Mouse (Mus musculus) embryonic facial prominence, embryonic 14.5 days (tissue): ENCODE data around the gene Ptpn18. TPM values are rescaled to one million over a fixed set of nuclear protein-coding genes. Genes with fewer than 3 reads are reported as not detected.

ENCODE experiments used
- microRNA-seq: library from miRNA; unstranded; fragments of <30 nt; microRNA quantifications from one replicate; pipeline ENCODE4, GENCODE M21; 2016; ENCODE audit warnings: borderline number of aligned reads
- polyA plus RNA-seq: library from polyadenylated mRNA; unstranded; fragments of >200 nt; fragmentation: Nextera tagmentation; extraction: Ambion mirVana; gene quantifications from 2 replicates; pipeline ENCODE4 v1.2.1, GENCODE M21; 2014

Gene Ptpn18
- polyA plus RNA-seq, 1 experiment from 2014 or later, result 19.4 TPM

Small RNA genes within 50 kb of the gene (microRNA-seq; reads per million reads assigned to microRNA genes)
- gene Mir5103, result 1.00 reads per million

Other genes with a start within 250 kb of the Ptpn18 start
- gene Ccdc115, start 20.1 kb upstream of the Ptpn18 start, polyA plus RNA-seq, result 49.1 and 53.0 TPM in 2 replicates
- 71.5 and 74.6 TPM in 2 replicates for gene Imp4, start 19.9 kb upstream of the Ptpn18 start, polyA plus RNA-seq
- gene Prss39, start 38.6 kb downstream of the Ptpn18 start, polyA plus RNA-seq, result not detected in 2 replicates
- 0.35 and 0.67 TPM in 2 replicates for gene Cfc1, start 75.9 kb downstream of the Ptpn18 start, polyA plus RNA-seq
- not detected in 2 replicates for gene Prss40, start 101.2 kb downstream of the Ptpn18 start, polyA plus RNA-seq
- gene Amer3, start 119.9 kb downstream of the Ptpn18 start, polyA plus RNA-seq, result 1.1 TPM in 2 replicates